Mouse (Mus musculus): Measurements from ENCODE around the gene H2-K1.
"Not testable (repeated sequence)": the region's sequence is repeated elsewhere in the genome, so short reads cannot be mapped to it uniquely, and the experiment has no call there.

The H2-K1 gene

DNA sequence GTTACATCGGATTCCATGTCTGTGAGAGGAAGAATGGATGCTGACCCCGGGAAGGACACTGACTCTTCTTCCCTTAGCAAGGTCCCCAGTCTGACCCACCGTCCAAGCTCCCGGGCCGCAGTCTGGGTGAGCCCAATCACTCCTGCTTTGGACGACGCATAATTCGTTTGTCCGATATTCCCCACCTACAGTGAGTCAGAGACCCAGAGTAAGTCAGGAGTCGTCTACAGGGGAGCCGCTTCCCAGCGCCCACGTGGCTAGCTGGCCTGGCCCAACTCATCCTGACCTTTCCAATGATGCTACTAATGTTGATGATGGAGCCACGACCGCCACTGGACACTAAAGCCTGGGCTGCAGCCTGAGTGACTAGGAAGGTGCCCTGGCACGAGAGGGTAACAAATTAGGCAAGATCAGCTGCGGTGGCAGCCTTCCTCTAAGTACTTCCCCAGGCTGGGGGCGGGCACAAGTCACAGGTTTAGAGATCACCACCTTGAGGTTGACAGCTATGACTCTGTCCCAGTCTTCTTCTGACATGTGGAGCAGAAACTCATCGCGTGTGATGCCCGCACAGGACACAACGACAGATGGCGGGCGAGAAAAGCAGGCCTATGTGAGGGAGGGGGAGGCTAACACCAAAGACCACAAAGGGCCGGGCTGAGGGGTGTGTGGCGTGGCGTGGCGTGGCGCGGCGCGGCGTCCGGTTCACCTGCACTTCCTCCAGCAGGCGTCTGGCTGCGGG, 26.9 kb upstream of the H2-K1 start:
- peak; percentile 31 for DNase-seq (ENCODE audit: low spot score in 2 of 2)

DNA sequence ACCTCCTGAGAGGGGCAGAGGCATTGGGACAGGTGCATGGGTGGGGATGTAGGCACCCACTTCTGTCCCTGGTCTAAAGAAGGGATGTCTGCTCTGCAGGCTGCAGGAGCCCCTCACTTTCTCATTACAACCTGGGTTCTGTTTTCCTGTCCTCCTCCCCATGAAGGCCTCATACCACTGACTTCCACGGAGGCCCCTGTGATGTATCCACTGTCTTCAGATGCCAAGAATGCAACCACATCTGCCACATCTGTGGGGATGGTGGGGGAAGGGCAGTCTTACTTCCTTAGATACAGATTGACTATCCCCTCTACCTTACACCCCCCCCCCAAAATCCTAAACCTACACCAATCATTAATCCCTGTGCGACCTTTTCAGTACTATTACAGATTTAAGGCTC, 26.1 kb upstream of the H2-K1 start:
- peak in 1 of 2 experiments; percentile 36 for DNase-seq (ENCODE audit: low spot score in 2 of 2)

DNA sequence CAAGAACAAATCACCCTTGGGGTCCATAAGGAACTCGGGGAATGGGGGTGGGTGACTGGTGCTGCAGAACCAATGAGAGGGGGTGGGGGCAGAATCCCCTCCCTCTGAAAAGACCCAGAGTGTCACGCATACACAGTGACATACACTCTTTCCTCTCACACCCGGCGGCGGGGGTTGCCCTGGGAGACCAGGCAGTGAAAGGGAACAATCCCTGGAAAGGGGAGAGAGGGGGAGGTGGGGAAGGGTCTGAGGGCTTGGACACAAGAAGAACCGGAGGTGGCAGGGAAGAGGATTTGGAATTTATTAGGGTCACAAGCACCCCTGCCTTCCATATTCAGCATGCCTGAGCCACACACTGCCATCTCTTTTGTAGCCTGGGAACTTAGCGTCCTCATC, 25.6 kb upstream of the H2-K1 start:
- DNase-seq (ENCODE audit: low spot score in 2 of 2) = peak; percentile 33 to 46

DNA sequence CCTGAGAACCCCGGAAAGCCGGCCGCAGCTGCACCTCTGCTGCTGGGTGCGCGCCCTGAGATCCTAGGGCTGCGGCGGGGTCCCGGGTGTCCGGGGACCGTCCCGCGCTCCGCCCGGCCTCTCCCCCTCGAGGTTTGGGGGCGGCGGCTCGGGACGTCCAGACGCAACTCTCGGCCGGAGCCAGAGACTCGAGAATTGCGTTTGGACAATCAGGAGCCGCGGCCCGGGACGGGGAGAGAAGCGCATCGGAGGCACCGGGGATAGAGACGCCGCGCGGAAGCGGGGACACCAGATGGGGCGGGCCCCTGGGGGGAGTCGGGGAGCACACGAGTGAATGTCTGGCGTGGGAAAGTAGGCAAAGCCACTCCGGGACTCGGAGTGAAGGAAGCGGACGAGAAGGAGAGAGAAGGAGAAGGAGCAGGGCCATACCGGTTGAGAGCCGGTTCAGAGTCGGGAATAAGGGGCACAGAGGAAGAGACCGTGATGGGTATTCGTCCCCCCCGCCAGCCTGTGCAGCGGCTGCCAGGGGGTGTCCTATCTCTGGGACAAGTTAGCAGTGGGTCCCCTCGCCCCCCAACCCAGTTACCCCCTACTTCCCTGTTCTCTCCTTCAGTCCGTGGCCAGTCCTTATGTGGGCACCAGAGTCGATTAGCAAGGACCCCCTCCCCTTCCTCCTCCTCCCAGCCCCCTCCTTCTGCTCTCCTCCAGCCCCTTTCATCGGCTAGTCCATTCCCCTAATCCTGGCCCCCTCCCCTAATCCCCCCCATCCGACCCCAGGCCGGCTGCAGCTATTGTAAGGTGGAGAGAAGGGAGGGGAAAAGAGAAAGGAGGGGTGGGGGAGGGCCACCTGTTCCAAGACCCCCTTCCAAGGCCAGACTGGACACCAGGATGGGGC, 25.0 kb upstream of the H2-K1 start:
- no peak for DNase-seq (ENCODE audit: low spot score in 2 of 2)

DNA sequence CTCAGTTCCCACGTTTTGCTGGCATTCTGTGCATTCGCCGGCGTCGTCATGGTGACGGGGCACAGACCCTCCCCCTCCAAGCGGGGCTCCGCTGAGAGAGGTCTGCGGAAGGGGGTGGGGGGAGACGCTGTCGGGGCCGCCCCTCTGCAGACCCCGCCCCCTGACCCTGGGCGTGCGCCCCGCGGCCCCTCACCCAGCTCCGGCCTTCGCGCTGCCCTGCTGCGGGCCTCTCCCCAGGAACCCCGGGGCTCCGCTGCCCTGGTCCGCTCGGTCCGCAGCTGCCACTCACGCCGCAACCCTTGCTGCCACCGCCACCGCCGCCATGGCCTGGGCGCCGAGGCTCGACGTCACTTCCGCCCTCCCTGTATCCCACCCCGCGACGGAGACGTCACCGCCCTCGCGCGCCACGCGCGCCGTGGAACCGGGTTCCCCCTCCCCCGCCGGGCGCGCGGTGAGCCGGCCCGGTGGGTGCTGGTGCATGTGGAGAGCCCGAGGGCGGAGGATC, 24.2 kb upstream of the H2-K1 start, which contains the start of gene Ring1:
Gene Ring1 (minus strand): TSS at position 364 of the 505 bp plus-strand sequence.
- DNase-seq (ENCODE audit: low spot score in 2 of 2) = peak; percentile 84 to 90

DNA sequence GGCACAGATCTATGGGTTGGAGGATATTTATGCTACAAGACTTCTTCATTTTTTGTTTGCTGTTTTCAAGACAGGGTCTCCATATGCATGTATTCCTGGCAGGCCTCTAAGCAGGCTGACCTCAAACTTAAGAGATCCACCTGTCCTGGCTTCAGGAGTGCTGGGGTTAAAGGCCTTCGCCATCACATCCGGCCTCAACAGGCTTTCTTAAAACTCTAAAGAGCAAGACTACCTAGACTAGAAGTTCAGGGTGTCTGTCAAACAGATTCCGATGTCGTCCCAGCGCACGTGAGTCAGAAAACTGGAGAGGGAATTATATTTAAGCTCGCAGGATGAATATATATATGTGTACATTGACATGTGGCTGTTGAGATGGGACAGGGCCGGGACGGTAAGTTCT, 23.5 kb upstream of the H2-K1 start:
- DNase-seq (ENCODE audit: low spot score in 2 of 2) = no peak

DNA sequence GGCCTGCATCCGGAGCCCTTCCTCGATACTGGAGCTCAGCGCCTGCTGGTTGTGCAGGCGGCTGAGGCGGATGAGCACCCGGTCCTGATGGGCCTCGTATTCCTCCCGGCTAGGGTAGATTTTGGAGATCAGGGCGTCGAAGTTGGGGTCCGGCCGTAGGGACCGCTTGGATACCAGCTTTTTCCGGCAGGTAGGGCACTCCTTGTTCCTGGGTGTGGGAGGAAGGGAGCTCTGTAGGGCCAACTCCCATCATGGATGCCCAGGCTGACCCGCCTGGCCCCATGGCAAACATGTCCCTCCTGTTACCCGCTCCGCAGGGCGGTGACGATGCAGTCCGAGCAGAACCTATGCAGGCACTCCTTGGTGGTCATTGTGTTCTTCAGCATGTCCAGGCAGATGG, 22.8 kb upstream of the H2-K1 start:
- DNase-seq (ENCODE audit: low spot score in 2 of 2) = peak; percentile 17 to 31

DNA sequence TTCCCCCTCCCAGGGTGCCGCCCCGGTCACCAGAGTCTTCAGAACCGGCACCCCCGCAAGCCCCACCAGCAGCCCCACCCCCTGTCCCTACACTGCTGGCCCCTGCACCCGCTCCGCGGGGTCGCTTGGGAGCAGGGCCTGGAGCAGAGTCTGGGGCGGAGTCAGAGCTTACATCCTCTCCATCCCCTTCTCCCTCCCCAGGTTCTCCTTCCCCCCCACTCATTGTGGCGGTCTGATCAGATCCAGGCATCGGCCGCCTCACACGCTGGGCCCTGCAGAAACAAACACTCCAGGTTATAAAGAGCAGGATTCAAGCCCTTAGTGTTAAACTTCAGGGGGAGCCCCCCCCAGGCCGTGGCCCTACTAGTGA, 22.3 kb upstream of the H2-K1 start:
- no peak for DNase-seq (ENCODE audit: low spot score in 2 of 2)

DNA sequence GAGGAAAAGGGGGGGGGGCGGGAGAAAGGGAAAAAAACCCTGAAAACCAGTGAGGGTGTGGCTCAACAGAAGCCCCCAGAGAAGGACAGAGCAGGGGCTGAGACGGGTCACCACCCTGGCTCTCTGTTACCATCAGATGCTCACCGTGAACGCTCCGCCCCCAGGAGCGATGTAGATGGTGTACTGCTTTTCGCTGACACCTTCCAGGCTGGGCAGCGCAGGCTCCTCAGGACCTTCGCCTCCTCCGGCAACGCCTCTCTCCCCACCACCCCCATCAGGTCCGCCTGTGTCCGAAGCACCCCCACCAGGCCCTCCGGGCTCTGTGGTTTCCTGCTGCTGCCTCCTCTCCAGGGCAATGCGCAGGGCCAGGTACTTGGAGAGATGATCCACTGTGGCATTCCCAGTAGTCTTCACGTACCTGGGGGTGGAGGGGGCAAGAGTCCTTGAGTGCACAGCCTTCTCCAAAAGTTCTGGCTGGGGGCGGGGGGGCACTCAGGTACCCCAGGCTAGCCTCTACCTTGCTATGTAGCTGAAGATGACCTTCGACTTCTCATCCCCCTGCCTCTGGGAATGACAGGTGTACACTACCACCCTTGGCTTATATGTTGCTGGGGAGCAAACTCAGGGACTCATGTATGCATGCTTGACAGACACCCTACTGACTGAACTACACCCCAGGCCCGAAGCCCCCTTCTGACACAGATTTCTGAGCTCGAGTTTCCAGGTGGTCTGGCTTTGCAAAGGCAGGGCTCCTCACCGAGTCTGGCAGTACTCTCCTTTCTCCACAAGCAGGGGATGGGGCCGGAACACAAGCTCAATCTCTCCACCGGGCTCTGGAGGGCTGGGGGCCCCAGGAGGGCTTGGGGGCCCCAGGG, 21.6 kb upstream of the H2-K1 start:
- DNase-seq (ENCODE audit: low spot score in 2 of 2) = no peak

DNA sequence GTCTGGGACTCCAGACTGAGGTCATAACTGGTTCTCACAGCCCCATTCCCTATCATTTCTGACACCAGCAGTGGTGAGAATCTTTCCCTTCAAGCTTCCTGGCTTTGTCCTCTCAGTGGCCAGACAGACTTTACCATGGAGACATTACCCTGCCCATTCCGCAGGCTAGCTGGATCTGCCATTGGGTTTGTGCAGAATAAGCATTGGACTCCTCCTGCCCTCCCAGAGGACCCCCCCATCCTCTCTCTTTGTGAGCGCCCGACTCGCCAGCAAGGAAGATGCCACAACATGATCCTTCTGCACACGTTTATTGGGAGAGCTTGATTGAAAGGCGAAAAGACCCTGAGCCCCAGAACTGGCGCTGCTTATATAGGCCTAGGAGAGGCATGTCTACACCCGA, 13.3 kb upstream of the H2-K1 start:
- DNase-seq (ENCODE audit: low spot score in 2 of 2) = no peak

DNA sequence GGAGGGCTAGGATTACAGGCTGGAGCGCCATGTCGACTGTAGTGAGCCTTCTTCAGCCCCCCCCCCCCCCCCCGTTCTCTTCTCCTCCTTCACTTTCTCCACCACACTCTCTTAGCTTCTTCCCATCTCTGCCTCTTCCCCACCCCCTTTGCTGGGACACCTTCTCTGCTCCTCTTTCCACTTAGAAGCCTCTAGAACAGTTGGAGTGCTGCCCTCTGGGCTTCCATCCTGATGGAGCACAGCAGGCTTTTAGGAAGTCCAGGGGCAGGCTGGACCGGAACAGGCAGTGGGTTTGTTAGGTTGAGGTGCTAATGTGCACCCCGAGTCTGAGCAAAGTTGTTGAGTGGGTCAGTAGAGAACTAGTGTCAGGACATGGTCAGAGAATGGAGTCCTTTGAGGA, 10.0 kb upstream of the H2-K1 start:
- DNase-seq (ENCODE audit: low spot score in 2 of 2) = no peak

DNA sequence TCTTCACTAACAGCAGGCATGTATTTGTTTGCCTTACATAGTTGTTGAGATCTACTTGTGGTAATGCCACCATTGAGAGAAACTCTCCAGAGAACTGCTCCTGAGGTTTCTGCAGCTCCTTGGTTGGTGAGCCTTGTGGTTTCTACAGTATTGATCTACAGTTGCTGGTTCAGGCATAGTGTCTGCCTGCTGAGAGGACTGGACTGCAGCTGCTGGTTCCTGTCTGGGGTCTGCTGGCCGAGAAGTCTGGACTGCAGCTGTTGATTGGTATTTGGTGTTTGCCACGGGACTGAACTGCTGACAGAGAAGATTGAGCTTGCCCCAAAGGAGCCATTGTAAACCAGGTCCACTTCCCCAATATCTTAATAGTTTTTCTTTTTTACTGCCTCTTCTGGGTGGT, 6.4 kb upstream of the H2-K1 start:
- no peak for DNase-seq (ENCODE audit: low spot score in 2 of 2)

DNA sequence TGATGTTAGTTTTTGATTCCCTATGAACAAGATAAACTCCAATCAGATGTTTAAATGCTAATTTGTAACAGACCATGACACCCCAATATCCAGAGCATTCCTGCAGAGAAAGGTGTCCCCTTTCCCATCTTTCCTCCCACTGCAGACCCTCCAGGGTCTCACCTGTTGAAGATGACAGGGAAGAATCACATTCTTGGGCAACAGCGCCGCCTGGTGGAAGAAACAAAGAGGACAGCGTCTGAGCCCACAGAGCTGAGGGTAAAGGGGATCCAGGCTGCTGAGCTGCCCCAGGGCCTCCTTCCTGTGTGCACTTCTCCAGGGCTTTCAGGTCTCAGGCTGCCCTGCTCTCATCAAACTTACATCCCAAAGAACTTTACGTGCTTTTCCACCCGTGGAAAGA, 3.3 kb upstream of the H2-K1 start:
- DNase-seq (ENCODE audit: low spot score in 2 of 2) = no peak

DNA sequence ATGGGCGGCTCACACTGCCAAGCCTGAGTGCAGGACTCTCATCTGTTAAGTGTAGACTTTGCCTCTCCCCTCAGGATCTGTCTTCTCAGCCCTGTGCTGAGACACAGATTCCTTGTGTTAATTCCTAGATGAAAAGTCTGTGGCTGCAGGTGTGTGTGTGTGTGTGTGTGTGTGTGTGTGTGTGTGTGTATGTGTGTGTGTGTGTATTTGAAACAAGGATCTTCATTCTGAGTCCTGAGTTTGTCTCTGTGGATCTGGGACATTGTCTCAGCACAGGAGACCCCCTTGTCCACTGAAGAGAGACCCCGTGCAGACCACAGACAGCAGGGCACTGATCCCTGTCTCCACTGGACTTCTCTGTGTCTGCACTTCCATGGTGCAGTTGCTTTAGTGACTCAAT, 649 bp upstream of the H2-K1 start:
- DNase-seq (ENCODE audit: low spot score in 2 of 2) = not testable (repeated sequence)

DNA sequence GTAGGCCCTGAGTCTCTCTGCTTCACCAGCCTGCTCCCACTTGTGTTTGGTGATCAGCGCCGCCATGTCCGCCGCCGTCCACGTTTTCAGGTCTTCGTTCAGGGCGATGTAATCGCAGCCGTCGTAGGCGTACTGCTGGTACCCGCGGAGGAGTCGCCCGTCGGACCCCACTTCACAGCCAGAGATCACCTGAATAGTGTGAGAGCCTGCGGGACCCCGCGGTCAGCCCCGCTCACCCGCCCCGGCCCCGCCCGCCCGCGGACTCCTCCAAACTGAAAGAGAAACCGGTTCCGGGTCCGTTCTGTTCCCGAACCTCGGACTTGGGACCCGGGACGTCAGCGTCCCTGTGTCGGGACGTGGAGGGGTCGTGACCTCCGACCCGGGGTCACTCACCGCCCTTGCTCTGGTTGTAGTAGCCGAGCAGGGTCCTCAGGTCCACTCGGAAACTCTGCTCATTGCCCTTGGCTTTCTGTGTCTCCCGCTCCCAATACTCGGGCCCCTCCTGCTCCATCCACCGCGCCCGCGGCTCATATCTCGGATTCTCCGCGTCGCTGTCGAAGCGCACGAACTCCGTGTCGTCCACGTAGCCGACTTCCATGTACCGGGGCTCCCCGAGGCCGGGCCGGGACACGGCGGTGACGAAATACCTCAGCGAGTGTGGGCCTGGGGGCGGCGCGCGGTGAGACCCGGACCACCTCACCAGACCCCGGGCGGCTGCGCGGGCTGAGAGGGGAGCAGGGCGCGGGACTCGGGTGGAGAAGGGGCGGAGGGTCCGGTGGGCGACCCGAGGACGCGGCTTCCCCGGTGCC, 602 bp downstream of the H2-K1 start:
- no peak for DNase-seq (ENCODE audit: low spot score in 2 of 2)

DNA sequence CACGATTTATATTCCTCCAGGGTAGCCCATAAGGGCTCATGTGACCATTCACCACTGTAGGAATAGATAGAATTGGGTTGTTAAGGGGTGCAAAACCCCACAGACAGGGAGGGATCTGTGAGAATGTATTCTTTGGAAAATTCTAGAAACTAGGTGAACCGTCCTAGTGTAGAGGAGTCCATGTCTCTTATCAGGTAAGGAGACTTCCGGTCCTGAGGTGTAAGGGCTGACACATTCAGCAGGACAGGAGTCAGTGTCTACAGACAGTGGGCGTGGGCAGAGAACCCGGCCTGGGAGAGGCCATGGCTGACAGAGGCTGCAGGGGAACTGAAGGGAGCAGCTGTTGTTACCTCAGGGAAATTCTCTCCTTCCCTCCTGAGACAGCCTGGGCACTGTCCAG, 1.4 kb downstream of the H2-K1 start:
- DNase-seq (ENCODE audit: low spot score in 2 of 2) = not testable (repeated sequence)

DNA sequence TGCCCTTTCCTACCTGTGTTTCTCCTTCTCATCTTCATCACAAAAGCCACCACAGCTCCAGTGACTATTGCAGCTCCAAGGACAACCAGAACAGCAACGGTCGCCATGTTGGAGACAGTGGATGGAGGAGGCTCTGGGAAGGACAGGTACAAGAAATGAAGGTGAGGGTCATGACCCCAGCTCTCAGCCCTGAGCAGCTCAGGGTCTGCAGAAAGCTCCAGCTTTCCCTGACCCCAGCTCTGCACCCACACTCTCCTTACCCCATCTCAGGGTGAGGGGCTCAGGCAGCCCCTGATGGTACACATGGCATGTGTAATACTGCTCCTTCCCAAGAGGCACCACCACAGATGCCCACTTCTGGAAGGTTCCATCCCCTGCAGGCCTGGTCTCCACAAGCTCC, 3.1 kb downstream of the H2-K1 start:
- not testable (repeated sequence) for DNase-seq (ENCODE audit: low spot score in 2 of 2)

DNA sequence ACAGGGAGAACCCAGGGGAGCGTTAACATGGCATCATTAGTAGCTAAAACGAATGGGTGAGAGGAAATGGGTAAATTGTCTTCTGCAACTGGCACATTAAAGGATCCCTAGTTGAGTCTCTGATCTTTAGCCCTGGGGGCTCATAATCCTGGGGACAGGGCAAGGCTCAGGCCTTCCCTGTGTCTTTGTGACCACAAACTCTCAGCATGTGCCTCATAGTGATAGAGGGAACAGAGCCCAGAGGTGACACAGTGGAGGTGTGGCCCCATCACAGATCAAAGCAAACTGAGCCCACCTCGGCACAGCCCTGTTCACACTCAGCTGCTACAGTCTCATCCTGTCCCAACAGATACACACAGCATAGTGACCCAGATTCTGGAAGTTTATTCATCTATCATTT, 4.5 kb downstream of the H2-K1 start:
- no peak for DNase-seq (ENCODE audit: low spot score in 2 of 2)

DNA sequence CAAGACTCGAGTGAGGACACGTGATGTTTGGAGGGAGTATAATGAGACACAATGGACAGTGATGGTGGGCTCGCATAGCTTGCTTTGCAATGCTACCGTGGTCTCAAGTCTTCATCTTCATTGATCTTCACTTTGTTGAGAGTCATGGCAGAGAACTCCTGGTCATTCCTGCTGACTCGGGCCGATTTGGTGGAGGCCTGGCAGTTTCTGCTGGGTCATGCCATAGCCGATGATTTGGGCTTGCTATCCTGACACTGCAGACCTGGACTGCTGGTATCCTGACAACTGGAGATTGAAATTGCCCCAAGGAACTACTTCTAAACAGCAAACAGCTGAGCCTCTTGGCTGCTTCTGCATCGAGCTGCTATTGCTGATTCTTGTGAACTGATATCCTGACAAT, 5.2 kb downstream of the H2-K1 start:
- DNase-seq (ENCODE audit: low spot score in 2 of 2) = no peak

DNA sequence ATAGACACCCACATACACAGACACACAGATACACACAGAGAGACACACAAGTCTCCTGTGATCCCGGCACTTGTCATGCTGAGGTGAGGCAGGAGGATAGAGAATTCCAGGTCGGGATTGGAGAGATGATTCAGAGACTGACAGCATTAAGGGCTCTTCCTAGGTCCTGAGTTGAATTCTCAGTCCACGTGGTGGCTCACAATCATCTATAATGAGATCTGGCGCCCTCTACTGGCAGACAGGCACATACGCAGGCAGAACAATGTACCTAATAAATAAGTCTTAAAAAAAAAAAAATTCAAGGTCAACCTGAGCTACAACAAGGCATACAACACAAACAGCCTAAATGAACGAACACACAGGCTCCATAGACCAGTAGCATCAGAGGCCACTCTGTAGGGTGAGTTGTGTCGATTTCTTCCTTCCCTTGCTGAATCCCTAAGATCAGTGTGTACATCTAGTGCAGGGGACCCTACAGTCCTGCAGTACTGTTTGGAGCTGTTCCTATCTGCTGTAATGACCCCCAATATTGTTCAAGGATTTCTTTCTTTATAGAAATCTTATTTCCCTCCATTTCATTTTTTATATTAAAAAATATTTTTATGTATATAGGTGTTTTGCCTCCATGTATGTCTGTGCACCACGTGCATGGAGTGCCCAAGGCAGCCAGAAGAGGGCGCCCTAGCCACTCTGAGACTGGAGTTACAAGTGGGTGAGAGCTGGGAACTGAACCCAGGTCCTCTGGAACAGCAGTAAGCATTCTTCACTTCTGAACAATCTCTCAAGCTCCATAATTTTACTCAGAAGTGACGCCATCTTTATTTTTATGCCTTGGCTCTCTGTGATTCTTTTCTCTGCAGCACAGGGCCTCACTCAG, 8.1 kb downstream of the H2-K1 start:
- DNase-seq (ENCODE audit: low spot score in 2 of 2) = peak in 1 of 2 experiments; percentile 16
